Mouse (Mus musculus) thymus, postnatal 4 days (tissue): ENCODE data around the gene Ms4a3.

Source experiments
- DNase-seq: peaks from one replicate; pipeline ENCODE4 v3.0.0; 2021

Ms4a3 gene

GRCm38 (mm10) chr19:11640732-11641131 is at the start of gene Ms4a3:
Ms4a3 (minus strand) TSS chr19:11640851.
- no peak for DNase-seq

GRCm38 (mm10) chr19:11661562-11661961 is 20.9 kb upstream of the Ms4a3 start:
- DNase-seq, result no peak

- no peak for DNase-seq
These were observed 19.8 kb upstream of the Ms4a3 start, which contains the start of gene Oosp2 for GRCm38 (mm10) chr19:11660459-11660858. Oosp2 (minus strand) TSS chr19:11660559.

GRCm38 (mm10) chr19:11659142-11659541 is 18.5 kb upstream of the Ms4a3 start:
- DNase-seq, result no peak

- DNase-seq, result no peak
These were observed 8.9 kb upstream of the Ms4a3 start for GRCm38 (mm10) chr19:11649564-11649963.

- no peak for DNase-seq
These were observed 5.5 kb upstream of the Ms4a3 start for GRCm38 (mm10) chr19:11646166-11646565.

- DNase-seq, result no peak
These were observed 1.6 kb downstream of the Ms4a3 start for GRCm38 (mm10) chr19:11639038-11639437.

GRCm38 (mm10) chr19:11635572-11635971 is 5.1 kb downstream of the Ms4a3 start:
- DNase-seq, result no peak

GRCm38 (mm10) chr19:11634330-11634729 is 6.3 kb downstream of the Ms4a3 start:
- no peak for DNase-seq

- DNase-seq, result no peak
These were observed 6.9 kb downstream of the Ms4a3 start for GRCm38 (mm10) chr19:11633732-11634131.

GRCm38 (mm10) chr19:11625231-11625630 is 15.4 kb downstream of the Ms4a3 start:
- DNase-seq, result no peak

- no peak for DNase-seq
These were observed 15.9 kb downstream of the Ms4a3 start for GRCm38 (mm10) chr19:11624800-11625199.

GRCm38 (mm10) chr19:11623551-11623950 is 17.1 kb downstream of the Ms4a3 start, which contains the start of gene Ms4a2:
Ms4a2 (minus strand) TSS chr19:11623719.
- no peak for DNase-seq

GRCm38 (mm10) chr19:11617983-11618382 is 22.7 kb downstream of the Ms4a3 start:
- DNase-seq, result no peak

GRCm38 (mm10) chr19:11614805-11615204 is 25.8 kb downstream of the Ms4a3 start:
- DNase-seq, result no peak

- no peak for DNase-seq
These were observed 26.7 kb downstream of the Ms4a3 start for GRCm38 (mm10) chr19:11613776-11614443.

- DNase-seq, result no peak
These were observed 27.6 kb downstream of the Ms4a3 start for GRCm38 (mm10) chr19:11613084-11613483.

- DNase-seq, result no peak
These were observed 28.4 kb downstream of the Ms4a3 start for GRCm38 (mm10) chr19:11612293-11612692.

- peak; percentile 25 for DNase-seq
These were observed 29.1 kb downstream of the Ms4a3 start for GRCm38 (mm10) chr19:11611541-11611945.

- DNase-seq, result peak; percentile 70
These were observed 32.5 kb downstream of the Ms4a3 start for GRCm38 (mm10) chr19:11608172-11608571.

- no peak for DNase-seq
These were observed 36.0 kb downstream of the Ms4a3 start, which contains the start of gene Ms4a6d for GRCm38 (mm10) chr19:11604603-11605002. Ms4a6d (minus strand) TSS chr19:11604849.

GRCm38 (mm10) chr19:11602026-11602425 is 38.6 kb downstream of the Ms4a3 start:
- DNase-seq, result peak; percentile 53

- DNase-seq, result no peak
These were observed 39.3 kb downstream of the Ms4a3 start for GRCm38 (mm10) chr19:11601349-11601748.

- no peak for DNase-seq
These were observed 50.7 kb downstream of the Ms4a3 start for GRCm38 (mm10) chr19:11589891-11590449.

GRCm38 (mm10) chr19:11589205-11589604 is 51.4 kb downstream of the Ms4a3 start:
- DNase-seq, result peak; percentile 50
